Mouse (Mus musculus): ENCODE measurements around the gene Slitrk3. TPM values are rescaled to one million over a fixed set of nuclear protein-coding genes. Genes with fewer than 3 reads are reported as not detected.
"Not testable (repeated sequence)": the region's sequence is repeated elsewhere in the genome, so short reads cannot be mapped to it uniquely, and the experiment has no call there.

Slitrk3 gene
- 0.08 and 0.15 TPM in 2 replicates for polyA plus RNA-seq (2015; fragmentation: Nextera tagmentation; extraction: Ambion mirVana)

DNA sequence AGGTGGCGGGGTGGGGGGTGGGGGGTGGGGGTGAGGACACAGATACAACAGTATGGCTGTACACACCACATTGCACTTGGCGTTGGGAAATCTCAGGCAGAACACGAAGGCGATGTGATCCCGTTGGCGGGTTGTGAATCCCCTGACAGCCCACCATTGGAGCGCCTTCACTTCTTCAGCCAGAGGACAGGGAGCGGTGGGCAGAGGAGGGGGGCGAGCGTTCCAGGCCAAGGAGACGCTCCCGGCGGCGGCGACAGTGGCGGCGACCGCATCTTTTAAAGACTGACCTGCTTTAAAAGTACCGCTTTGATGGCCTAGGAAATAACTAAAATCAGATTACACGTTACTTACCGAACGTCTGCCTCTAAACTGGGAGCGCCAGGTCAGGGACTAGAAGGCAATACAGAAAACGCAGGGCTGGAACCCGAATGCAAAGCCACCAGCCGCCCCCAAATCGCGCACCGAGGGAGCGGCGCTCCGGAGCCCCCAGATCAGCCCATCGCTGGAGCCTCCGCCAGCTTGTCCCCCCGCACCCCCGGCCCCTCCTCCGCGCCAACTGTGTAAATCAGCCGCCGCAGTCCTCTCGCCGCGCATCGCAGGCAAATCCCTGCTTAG is at the start of gene Slitrk3:
Slitrk3 (minus strand) TSS at position 607 of the 615 bp plus-strand sequence.
- no peak for ATAC-seq (ENCODE audit: borderline replicate concordance, extremely low read depth, low FRiP score, low TSS enrichment)
- Histone ChIP-seq H3K4me1 (peaks cover 11% of the 10 kb centered on the region; the same call in 1 of the 2 replicates), H3K9me3 (no peaks in the 10 kb centered on the region), H3K4me3 (peak within 1 kb of the TSS; percentile 32), H3K27ac (no peak within 1 kb of the TSS), H3K27me3 (peaks cover 49% of the 10 kb centered on the region), H3K9ac (no peak within 1 kb of the TSS), H3K4me2 (peak within 1 kb of the TSS; percentile 68), H3K36me3 (no peaks in the 10 kb centered on the region)
- under 1% methylated on average over 44 of the region's 44 CpGs for WGBS

DNA sequence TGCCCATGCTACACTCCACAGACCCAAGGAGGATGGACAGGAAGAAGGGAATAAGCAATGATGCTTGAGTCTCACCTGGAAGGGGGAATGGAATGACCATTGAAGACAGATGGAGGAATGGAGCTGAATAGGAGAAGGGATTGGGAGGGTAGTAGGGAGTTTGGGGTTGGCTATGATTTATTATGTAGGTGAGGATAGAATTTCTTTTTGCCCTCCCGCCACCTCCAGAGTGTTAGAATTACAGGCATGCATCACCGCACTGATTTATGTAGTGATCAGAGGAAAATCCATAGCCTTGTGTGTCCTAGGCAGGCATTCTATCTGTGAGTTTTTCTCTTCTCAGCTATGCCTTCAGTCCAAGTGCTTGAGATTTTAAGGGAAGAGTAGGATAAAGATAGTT is 36.8 kb upstream of the Slitrk3 start:
- H3K27ac ChIP-seq; ATAC-seq (ENCODE audit: borderline replicate concordance, extremely low read depth, low FRiP score, low TSS enrichment); H3K9ac ChIP-seq: not testable (repeated sequence)

DNA sequence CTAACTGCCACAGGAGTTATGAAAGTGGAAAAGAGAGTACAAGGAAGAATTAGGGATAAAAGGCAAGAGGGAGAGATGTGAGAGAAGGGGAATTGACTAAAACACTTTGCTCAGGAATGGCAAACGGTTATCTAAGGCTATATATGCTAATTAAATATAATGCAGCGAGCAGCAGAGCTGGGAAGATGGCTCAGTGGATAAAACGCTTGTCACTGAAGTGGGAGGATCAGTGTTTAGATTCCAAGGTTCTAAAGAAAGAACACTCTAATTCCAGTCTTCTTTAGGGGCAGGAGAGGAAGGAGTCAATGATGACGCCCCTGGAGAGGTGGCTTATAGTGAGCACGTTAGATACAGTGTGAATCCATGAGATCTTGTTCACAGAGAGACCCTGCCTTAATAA is 27.0 kb upstream of the Slitrk3 start:
- Histone ChIP-seq H3K27me3 (no peaks in the 10 kb centered on the region), H3K9me3 (no peaks in the 10 kb centered on the region), H3K9ac (no peak overlapping the region), H3K4me1 (no peaks in the 10 kb centered on the region), H3K27ac (no peak overlapping the region), H3K4me2 (no peak overlapping the region), H3K36me3 (no peaks in the 10 kb centered on the region), H3K4me3 (no peak overlapping the region)
- 67% methylated on average over 5 of the region's 5 CpGs for WGBS
- ATAC-seq (ENCODE audit: borderline replicate concordance, extremely low read depth, low FRiP score, low TSS enrichment): no peak

More for the DNA sequence above, 36.8 kb upstream of the Slitrk3 start:
- H3K9me3 ChIP-seq, H3K27me3 ChIP-seq, H3K4me2 ChIP-seq, H3K36me3 ChIP-seq, H3K4me3 ChIP-seq, H3K4me1 ChIP-seq: not testable (repeated sequence)
- WGBS: 84% methylated on average over 2 of the region's 2 CpGs

DNA sequence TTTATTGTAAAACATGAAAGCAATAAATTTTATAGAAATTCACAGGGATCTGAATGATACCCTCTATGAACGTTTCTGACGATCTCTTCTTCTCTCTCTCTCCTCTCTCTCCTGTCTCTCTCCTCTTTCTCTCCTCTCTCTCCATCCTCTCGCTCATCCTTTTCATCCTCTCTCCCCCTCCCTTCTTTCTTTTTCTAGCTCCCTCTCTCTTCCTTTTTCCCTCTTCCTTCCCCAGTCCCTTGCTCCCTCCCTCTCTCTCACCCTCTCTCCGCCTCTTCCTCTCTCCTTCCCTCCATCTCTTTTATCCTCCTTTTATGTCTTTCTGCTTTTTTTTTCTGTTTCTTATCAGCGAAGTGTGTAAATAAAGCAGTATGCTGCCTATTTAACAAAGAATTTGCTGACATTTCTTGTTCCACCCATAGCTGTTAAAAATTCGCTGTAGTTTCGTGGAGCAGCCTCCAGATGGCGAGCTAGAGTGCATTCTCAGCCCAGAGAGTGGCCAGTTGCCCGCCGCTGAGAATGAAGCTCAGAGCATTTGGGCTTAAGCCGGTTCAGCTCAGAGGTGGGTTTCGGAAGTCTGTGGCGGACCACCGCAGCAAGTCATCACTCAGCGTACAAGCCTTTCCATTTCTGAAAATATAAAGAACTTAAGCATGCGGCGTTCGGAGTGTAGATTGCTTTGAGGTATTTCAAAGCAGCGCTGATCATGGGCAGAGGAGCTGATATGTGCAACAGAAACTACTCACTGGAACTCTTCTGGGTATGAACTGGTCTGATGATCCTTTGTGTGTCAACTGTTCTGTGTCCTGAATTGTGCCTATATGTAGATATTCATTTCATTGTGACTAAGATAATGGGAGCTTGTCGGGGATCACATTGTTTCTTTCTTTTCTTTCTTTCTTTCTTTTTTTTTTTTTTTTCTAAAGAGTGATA is 8.5 kb upstream of the Slitrk3 start:
- Histone ChIP-seq H3K36me3 (no peaks in the 10 kb centered on the region), H3K9me3 (no peaks in the 10 kb centered on the region), H3K9ac (no peak overlapping the region), H3K27ac (no peak overlapping the region), H3K27me3 (no peaks in the 10 kb centered on the region), H3K4me2 (peak overlapping the region; percentile 51), H3K4me3 (peak overlapping the region; percentile 25), H3K4me1 (no peaks in the 10 kb centered on the region)
- WGBS: 11% methylated on average over 20 of the region's 20 CpGs
- ATAC-seq (ENCODE audit: borderline replicate concordance, extremely low read depth, low FRiP score, low TSS enrichment): no peak

DNA sequence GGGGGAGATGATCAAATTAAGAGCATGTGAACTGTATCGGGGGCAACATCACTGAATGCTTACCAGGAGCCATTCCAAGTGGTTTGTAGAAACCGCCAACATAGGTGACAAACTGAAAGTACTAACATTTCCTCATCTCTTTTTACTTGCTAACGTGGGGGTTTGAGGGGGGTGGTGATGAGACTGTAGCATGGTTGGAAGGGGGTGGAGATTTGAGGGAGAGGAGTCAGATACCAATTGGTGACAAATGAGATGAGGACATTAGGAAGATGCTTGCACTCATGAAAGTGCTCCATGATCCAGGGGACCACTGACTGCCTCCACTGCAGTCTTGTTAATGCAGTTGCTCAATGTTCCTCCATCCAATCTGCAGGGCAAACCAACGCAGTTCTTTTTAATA is 587 bp upstream of the Slitrk3 start:
- Histone ChIP-seq H3K9me3 (no peaks in the 10 kb centered on the region), H3K4me3 (no peak overlapping the region), H3K4me2 (no peak overlapping the region), H3K27ac (no peak overlapping the region), H3K27me3 (peaks cover 42% of the 10 kb centered on the region), H3K4me1 (peaks cover 11% of the 10 kb centered on the region; the same call in 1 of the 2 replicates), H3K9ac (no peak overlapping the region), H3K36me3 (no peaks in the 10 kb centered on the region)
- ATAC-seq (ENCODE audit: borderline replicate concordance, extremely low read depth, low FRiP score, low TSS enrichment): no peak
- WGBS: 14% methylated on average over 4 of the region's 4 CpGs

DNA sequence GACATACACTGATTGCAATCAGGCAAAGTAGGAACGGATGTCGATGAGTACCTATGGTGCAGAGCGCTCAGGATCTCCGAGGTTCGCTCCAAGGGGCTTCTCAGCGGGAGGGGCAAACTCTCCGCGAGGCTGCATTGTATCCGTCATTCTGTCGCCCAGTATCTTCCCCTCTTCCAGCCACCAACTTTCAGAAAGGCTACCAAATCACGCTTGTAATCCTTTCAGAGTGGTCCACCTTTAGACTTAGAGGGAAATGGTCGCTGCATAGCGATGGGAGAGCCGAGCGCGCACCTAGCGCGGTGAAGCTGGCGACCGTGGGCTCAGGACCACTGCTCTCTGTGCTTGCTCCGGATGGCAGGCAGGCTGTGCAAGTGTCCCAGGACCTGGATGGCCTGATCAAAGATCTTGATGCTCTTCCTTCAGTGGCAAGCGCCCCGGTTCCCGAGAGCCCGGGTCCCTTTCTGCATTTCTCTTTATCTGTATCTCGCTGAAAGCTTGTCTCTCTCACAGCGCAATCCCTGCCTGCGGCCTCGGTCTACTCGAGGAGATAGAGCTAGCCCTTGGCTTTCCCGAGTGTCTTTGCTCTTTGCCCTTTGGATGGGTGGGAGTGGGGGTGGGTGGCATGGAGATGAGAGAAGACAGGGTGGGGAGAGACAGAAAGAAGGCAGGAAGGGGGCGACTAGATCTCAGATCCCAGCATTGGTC is 959 bp downstream of the Slitrk3 start:
- peaks cover 11% of the 10 kb centered on the region; the same call in 1 of the 2 replicates for H3K4me1 ChIP-seq
- no peak overlapping the region for H3K27ac ChIP-seq
- H3K9ac ChIP-seq: no peak overlapping the region
- H3K4me2 ChIP-seq: peak overlapping the region; percentile 68
- 1% methylated on average over 32 of the region's 32 CpGs for WGBS
- no peaks in the 10 kb centered on the region for H3K9me3 ChIP-seq
- H3K4me3 ChIP-seq: peak overlapping the region; percentile 32
- H3K36me3 ChIP-seq: no peaks in the 10 kb centered on the region
- no peak for ATAC-seq (ENCODE audit: borderline replicate concordance, extremely low read depth, low FRiP score, low TSS enrichment)
- H3K27me3 ChIP-seq: peaks cover 52% of the 10 kb centered on the region

DNA sequence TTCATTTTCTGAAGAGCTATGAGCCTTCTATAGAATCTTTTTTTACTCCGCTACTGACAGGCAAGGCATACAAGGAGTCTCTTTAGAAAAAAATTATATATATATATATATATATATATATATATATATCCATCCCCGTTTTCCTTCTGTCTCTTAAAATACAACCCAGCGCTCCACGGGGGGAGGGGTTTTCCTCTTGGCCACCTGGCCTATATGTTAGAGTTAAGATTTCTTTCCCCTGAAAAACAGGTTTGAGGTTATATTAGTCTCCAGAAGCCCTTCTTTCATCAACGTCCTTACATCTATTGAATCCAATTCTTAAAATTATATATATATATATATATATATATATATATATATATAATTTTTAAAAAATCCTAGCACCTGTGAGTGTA is 1.6 kb downstream of the Slitrk3 start:
- ATAC-seq (ENCODE audit: borderline replicate concordance, extremely low read depth, low FRiP score, low TSS enrichment): no peak
- no peak overlapping the region for H3K4me3 ChIP-seq
- H3K36me3 ChIP-seq: no peaks in the 10 kb centered on the region
- peaks cover 52% of the 10 kb centered on the region for H3K27me3 ChIP-seq
- 42% methylated on average over 5 of the region's 5 CpGs for WGBS
- H3K9ac ChIP-seq: no peak overlapping the region
- no peak overlapping the region for H3K27ac ChIP-seq
- no peak overlapping the region for H3K4me2 ChIP-seq
- no peaks in the 10 kb centered on the region for H3K9me3 ChIP-seq
- H3K4me1 ChIP-seq: peaks cover 11% of the 10 kb centered on the region; the same call in 1 of the 2 replicates

DNA sequence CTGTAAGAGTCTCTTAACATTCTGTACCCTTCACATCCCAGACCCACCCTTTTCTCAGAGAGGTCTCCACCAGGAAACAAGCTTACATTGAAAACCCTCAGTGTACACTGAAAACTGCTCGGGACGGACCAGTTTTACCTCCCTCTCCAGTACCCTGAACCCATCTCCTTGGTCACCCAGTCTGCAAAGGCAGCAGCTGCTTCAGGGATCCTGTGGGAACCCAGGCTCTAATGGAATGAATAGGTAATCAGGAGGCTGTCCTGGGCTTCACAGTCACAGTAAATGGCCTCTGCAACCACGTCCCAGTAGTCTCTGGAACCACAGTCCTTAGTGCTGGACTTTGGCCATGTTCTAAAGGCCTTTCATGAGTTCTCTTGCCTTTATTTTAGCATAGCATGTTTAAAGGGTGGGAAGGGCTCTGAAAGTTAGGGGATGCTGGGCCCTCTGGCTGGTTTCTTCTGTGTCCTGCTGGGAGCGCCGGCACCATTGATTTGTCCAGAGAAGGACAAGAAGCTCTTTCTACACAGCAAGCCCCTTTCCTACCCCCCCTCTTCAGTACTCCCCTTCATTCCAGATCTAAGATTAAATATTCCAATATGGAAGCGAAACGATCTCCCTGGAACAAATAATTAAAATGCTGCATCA is 2.1 kb downstream of the Slitrk3 start:
- H3K36me3 ChIP-seq: no peaks in the 10 kb centered on the region
- no peak overlapping the region for H3K9ac ChIP-seq
- H3K4me3 ChIP-seq: no peak overlapping the region
- no peak overlapping the region for H3K27ac ChIP-seq
- H3K4me1 ChIP-seq: peaks cover 11% of the 10 kb centered on the region; the same call in 1 of the 2 replicates
- 41% methylated on average over 7 of the region's 7 CpGs for WGBS
- no peak overlapping the region for H3K4me2 ChIP-seq
- ATAC-seq (ENCODE audit: borderline replicate concordance, extremely low read depth, low FRiP score, low TSS enrichment): no peak
- peaks cover 52% of the 10 kb centered on the region for H3K27me3 ChIP-seq
- no peaks in the 10 kb centered on the region for H3K9me3 ChIP-seq

DNA sequence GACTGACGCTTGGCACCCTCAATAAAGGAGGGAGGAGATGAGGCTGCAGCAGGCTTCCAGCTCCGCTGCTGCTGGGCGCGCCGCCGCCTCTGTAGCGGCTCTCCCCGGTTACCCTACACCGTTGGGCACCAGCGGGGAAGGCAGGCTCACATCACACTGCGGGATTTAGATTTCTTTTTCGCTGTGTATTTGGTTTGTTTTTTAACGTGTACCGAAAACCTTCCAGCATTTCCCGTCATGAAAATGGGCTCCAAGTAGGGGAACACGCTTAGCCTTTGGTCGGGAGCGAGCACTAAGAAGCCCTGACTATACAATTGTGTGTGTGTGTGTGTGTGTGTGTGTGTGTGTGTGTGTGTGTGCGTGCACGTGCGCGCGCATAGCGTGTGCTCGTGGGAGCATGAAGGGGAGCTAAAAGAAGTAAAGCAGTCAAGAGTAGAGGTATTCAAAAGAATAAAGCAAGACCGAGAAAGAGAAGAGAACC is 4.1 kb downstream of the Slitrk3 start:
- peaks cover 52% of the 10 kb centered on the region for H3K27me3 ChIP-seq
- no peaks in the 10 kb centered on the region for H3K36me3 ChIP-seq
- peak overlapping the region; percentile 59 for H3K4me2 ChIP-seq
- H3K9me3 ChIP-seq: no peaks in the 10 kb centered on the region
- H3K27ac ChIP-seq: no peak overlapping the region
- H3K4me3 ChIP-seq: peak overlapping the region; percentile 35
- ATAC-seq (ENCODE audit: borderline replicate concordance, extremely low read depth, low FRiP score, low TSS enrichment): no peak
- no peak overlapping the region for H3K9ac ChIP-seq
- H3K4me1 ChIP-seq: peaks cover 11% of the 10 kb centered on the region; the same call in 1 of the 2 replicates
- 2% methylated on average over 26 of the region's 26 CpGs for WGBS

DNA sequence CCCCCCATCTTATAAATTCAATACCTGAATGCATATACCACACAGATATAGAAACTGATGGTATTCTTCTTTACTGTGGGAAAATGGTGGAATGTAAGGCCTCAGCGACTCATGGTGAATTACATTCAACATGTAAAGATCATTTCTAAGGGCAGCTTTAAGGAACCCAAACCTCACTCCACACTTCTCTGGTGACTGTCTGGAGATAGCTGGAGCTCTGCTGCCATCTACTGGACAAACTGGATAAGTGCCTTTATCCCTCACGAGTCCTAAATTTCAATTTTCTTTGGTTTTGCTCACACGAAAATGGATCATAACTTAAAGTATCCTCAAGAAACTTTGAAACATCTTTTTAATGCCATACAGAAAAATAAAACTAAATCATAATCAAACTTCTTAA is 11.4 kb downstream of the Slitrk3 start:
- Histone ChIP-seq H3K4me1 (no peaks in the 10 kb centered on the region), H3K4me2 (no peak overlapping the region), H3K9ac (no peak overlapping the region), H3K9me3 (no peaks in the 10 kb centered on the region), H3K27me3 (no peaks in the 10 kb centered on the region), H3K27ac (no peak overlapping the region), H3K4me3 (no peak overlapping the region), H3K36me3 (no peaks in the 10 kb centered on the region)
- 2% methylated on average over 3 of the region's 3 CpGs for WGBS
- no peak for ATAC-seq (ENCODE audit: borderline replicate concordance, extremely low read depth, low FRiP score, low TSS enrichment)

DNA sequence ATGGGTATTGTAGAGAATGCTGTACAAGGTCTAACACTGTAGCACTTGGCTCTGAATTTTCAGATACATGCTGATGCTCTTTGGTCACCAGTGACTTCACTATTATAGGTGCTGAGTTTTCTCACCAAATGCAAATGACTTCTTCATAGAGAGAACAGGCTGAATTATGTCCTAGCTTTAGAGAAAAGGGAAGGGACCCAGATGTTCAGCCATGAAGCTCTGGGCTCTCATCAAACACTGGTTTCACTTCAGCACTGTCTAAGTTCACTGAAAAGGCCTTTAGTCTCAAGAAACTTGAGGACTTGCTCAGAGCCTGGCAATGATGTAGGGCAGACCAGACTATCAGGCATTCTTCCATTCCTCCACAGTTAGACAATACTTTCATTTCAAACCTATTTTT is 15.3 kb downstream of the Slitrk3 start:
- no peaks in the 10 kb centered on the region for H3K27me3 ChIP-seq
- H3K4me2 ChIP-seq: no peak overlapping the region
- no peaks in the 10 kb centered on the region for H3K4me1 ChIP-seq
- H3K36me3 ChIP-seq: no peaks in the 10 kb centered on the region
- ATAC-seq (ENCODE audit: borderline replicate concordance, extremely low read depth, low FRiP score, low TSS enrichment): no peak
- H3K9ac ChIP-seq: no peak overlapping the region
- H3K9me3 ChIP-seq: no peaks in the 10 kb centered on the region
- no peak overlapping the region for H3K27ac ChIP-seq
- no peak overlapping the region for H3K4me3 ChIP-seq
